Mouse (Mus musculus): Measurements from ENCODE around the gene Eid2b. TPM values are rescaled to one million over a fixed set of nuclear protein-coding genes. Genes with fewer than 3 reads are reported as not detected.

The Eid2b gene
- polyA plus RNA-seq, 1 experiment from 2014 or later = 7.1 TPM

GRCm38 (mm10) chr7:28311151-28311925 is 33.8 kb downstream of the Eid2b start:
- H3K27ac ChIP-seq = peak overlapping the region; percentile 94
- peaks cover 11% of the 10 kb centered on the region for H3K4me1 ChIP-seq
- H3K4me3 ChIP-seq = peak overlapping the region; percentile 99
- no peak for DNase-seq (ENCODE audit: low spot score)
- no peaks in the 10 kb centered on the region for H3K9me3 ChIP-seq
- H3K27me3 ChIP-seq (ENCODE audit: insufficient read depth, poor library complexity, severe bottlenecking) = no peaks in the 10 kb centered on the region
- H3K36me3 ChIP-seq = peaks cover 66% of the 10 kb centered on the region
- 8% methylated on average over 35 of the region's 35 CpGs for WGBS

- Histone ChIP-seq H3K36me3 (peaks cover 66% of the 10 kb centered on the region), H3K27me3 (ENCODE audit: insufficient read depth, poor library complexity, severe bottlenecking) (no peaks in the 10 kb centered on the region), H3K4me3 (peak within 1 kb of the TSS; percentile 99), H3K4me1 (peaks cover 11% of the 10 kb centered on the region), H3K9me3 (no peaks in the 10 kb centered on the region), H3K27ac (peak within 1 kb of the TSS; percentile 94)
- DNase-seq (ENCODE audit: low spot score) = peak; percentile 98
- under 1% methylated on average over 45 of the region's 45 CpGs for WGBS
Observed at GRCm38 (mm10) chr7:28311926-28312543, 34.5 kb downstream of the Eid2b start, which contains the start of gene Timm50. TSS of gene Timm50 (minus strand) at chr7:28312072.

GRCm38 (mm10) chr7:28318036-28318435 is 40.5 kb downstream of the Eid2b start:
- WGBS = 84% methylated on average over 3 of the region's 3 CpGs
- peaks cover 92% of the 10 kb centered on the region for H3K36me3 ChIP-seq
- H3K4me3 ChIP-seq = no peak overlapping the region
- DNase-seq (ENCODE audit: low spot score) = no peak
- no peaks in the 10 kb centered on the region for H3K27me3 ChIP-seq (ENCODE audit: insufficient read depth, poor library complexity, severe bottlenecking)
- H3K4me1 ChIP-seq = no peaks in the 10 kb centered on the region
- H3K9me3 ChIP-seq = no peaks in the 10 kb centered on the region
- H3K27ac ChIP-seq = no peak overlapping the region

GRCm38 (mm10) chr7:28318714-28319113 is 41.2 kb downstream of the Eid2b start:
- H3K27me3 ChIP-seq (ENCODE audit: insufficient read depth, poor library complexity, severe bottlenecking) = no peaks in the 10 kb centered on the region
- DNase-seq (ENCODE audit: low spot score) = no peak
- H3K4me1 ChIP-seq = no peaks in the 10 kb centered on the region
- 91% methylated on average over 17 of the region's 17 CpGs for WGBS
- H3K36me3 ChIP-seq = peaks cover 99% of the 10 kb centered on the region
- H3K9me3 ChIP-seq = no peaks in the 10 kb centered on the region
- H3K27ac ChIP-seq = no peak overlapping the region
- H3K4me3 ChIP-seq = no peak overlapping the region

GRCm38 (mm10) chr7:28321974-28322720 is 44.6 kb downstream of the Eid2b start:
- H3K36me3 ChIP-seq = peaks cover 100% of the 10 kb centered on the region
- H3K27ac ChIP-seq = no peak overlapping the region
- no peaks in the 10 kb centered on the region for H3K27me3 ChIP-seq (ENCODE audit: insufficient read depth, poor library complexity, severe bottlenecking)
- H3K4me3 ChIP-seq = no peak overlapping the region
- 90% methylated on average over 15 of the region's 15 CpGs for WGBS
- H3K4me1 ChIP-seq = no peaks in the 10 kb centered on the region
- DNase-seq (ENCODE audit: low spot score) = no peak
- no peaks in the 10 kb centered on the region for H3K9me3 ChIP-seq

- H3K27ac ChIP-seq = no peak overlapping the region
- no peaks in the 10 kb centered on the region for H3K27me3 ChIP-seq (ENCODE audit: insufficient read depth, poor library complexity, severe bottlenecking)
- no peaks in the 10 kb centered on the region for H3K4me1 ChIP-seq
- H3K4me3 ChIP-seq = no peak overlapping the region
- no peak for DNase-seq (ENCODE audit: low spot score)
- H3K9me3 ChIP-seq = no peaks in the 10 kb centered on the region
- H3K36me3 ChIP-seq = peaks cover 99% of the 10 kb centered on the region
- 96% methylated on average over 8 of the region's 8 CpGs for WGBS
Observed at GRCm38 (mm10) chr7:28325293-28325692, 47.8 kb downstream of the Eid2b start.

GRCm38 (mm10) chr7:28326457-28326856 is 48.9 kb downstream of the Eid2b start:
- Histone ChIP-seq H3K4me3 (no peak overlapping the region), H3K4me1 (no peaks in the 10 kb centered on the region), H3K27ac (no peak overlapping the region), H3K27me3 (ENCODE audit: insufficient read depth, poor library complexity, severe bottlenecking) (no peaks in the 10 kb centered on the region), H3K36me3 (peaks cover 99% of the 10 kb centered on the region), H3K9me3 (no peaks in the 10 kb centered on the region)
- DNase-seq (ENCODE audit: low spot score) = no peak
- 82% methylated on average over 4 of the region's 4 CpGs for WGBS

- peaks cover 91% of the 10 kb centered on the region for H3K36me3 ChIP-seq
- no peak overlapping the region for H3K27ac ChIP-seq
- H3K27me3 ChIP-seq (ENCODE audit: insufficient read depth, poor library complexity, severe bottlenecking) = no peaks in the 10 kb centered on the region
- no peaks in the 10 kb centered on the region for H3K9me3 ChIP-seq
- 98% methylated on average over 2 of the region's 2 CpGs for WGBS
- no peaks in the 10 kb centered on the region for H3K4me1 ChIP-seq
- no peak overlapping the region for H3K4me3 ChIP-seq
- DNase-seq (ENCODE audit: low spot score) = no peak
Observed at GRCm38 (mm10) chr7:28328260-28328659, 50.7 kb downstream of the Eid2b start.

Other genes starting within 250 kb of the Eid2b start
- gene Psmc4, start 227.6 kb upstream of the Eid2b start, polyA plus RNA-seq (2016; fragmentation: Nextera tagmentation; extraction: Ambion mirVana) = 315 and 364 TPM in 2 replicates
- 0.41 TPM in 1 of 2 replicates, not detected in the other for gene Fcgbp, start 206.5 kb upstream of the Eid2b start, polyA plus RNA-seq (2016; fragmentation: Nextera tagmentation; extraction: Ambion mirVana)
- 0.05 and 0.06 TPM in 2 replicates for gene 9530053A07Rik, start 148.3 kb upstream of the Eid2b start, polyA plus RNA-seq (2016; fragmentation: Nextera tagmentation; extraction: Ambion mirVana)
- 101 and 140 TPM in 2 replicates for gene Fbl, start 108.0 kb upstream of the Eid2b start, polyA plus RNA-seq (2016; fragmentation: Nextera tagmentation; extraction: Ambion mirVana)
- 9.9 and 10.4 TPM in 2 replicates for gene Dyrk1b, start 98.3 kb upstream of the Eid2b start, polyA plus RNA-seq (2016; fragmentation: Nextera tagmentation; extraction: Ambion mirVana)
- 0.90 and 1.4 TPM in 2 replicates for gene Eid2, start 9.9 kb upstream of the Eid2b start, polyA plus RNA-seq (2016; fragmentation: Nextera tagmentation; extraction: Ambion mirVana)
- gene Selenov, start 13.4 kb downstream of the Eid2b start, polyA plus RNA-seq (2016; fragmentation: Nextera tagmentation; extraction: Ambion mirVana) = not detected in 2 replicates
- 0.18 and 0.68 TPM in 2 replicates for gene Dll3, start 24.5 kb downstream of the Eid2b start, polyA plus RNA-seq (2016; fragmentation: Nextera tagmentation; extraction: Ambion mirVana)
- 171 and 189 TPM in 2 replicates for gene Timm50, start 34.3 kb downstream of the Eid2b start, polyA plus RNA-seq (2016; fragmentation: Nextera tagmentation; extraction: Ambion mirVana)
- gene Supt5, start 61.0 kb downstream of the Eid2b start, polyA plus RNA-seq (2016; fragmentation: Nextera tagmentation; extraction: Ambion mirVana) = 88.5 and 90.7 TPM in 2 replicates
- gene Rps16, start 72.9 kb downstream of the Eid2b start, polyA plus RNA-seq (2016; fragmentation: Nextera tagmentation; extraction: Ambion mirVana) = 726 and 844 TPM in 2 replicates
- 68.3 and 75.1 TPM in 2 replicates for gene Plekhg2, start 94.9 kb downstream of the Eid2b start, polyA plus RNA-seq (2016; fragmentation: Nextera tagmentation; extraction: Ambion mirVana)
- gene Zfp36, start 102.5 kb downstream of the Eid2b start, polyA plus RNA-seq (2016; fragmentation: Nextera tagmentation; extraction: Ambion mirVana) = 13.7 and 15.1 TPM in 2 replicates
- gene Med29, start 115.0 kb downstream of the Eid2b start, polyA plus RNA-seq (2016; fragmentation: Nextera tagmentation; extraction: Ambion mirVana) = 58.8 and 62.0 TPM in 2 replicates
- gene Paf1, start 115.2 kb downstream of the Eid2b start, polyA plus RNA-seq (2016; fragmentation: Nextera tagmentation; extraction: Ambion mirVana) = 79.8 and 81.3 TPM in 2 replicates
- gene Gmfg, start 159.7 kb downstream of the Eid2b start, polyA plus RNA-seq (2016; fragmentation: Nextera tagmentation; extraction: Ambion mirVana) = 7.5 and 8.7 TPM in 2 replicates
- 1.5 and 1.9 TPM in 2 replicates for gene Lrfn1, start 174.2 kb downstream of the Eid2b start, polyA plus RNA-seq (2016; fragmentation: Nextera tagmentation; extraction: Ambion mirVana)
- gene Ifnl2, start 232.7 kb downstream of the Eid2b start, polyA plus RNA-seq (2016; fragmentation: Nextera tagmentation; extraction: Ambion mirVana) = not detected in 2 replicates
- gene Ifnl3, start 245.1 kb downstream of the Eid2b start, polyA plus RNA-seq (2016; fragmentation: Nextera tagmentation; extraction: Ambion mirVana) = not detected in 2 replicates